Mouse (Mus musculus) bone marrow macrophage, adult 2 months (primary cell): ENCODE measurements at regions not wholly inside any gene's neighbourhood (a gene's known extent, or its start where the extent isn't known, plus 50 kb on each side); places are given as distances from the start of the nearest gene placed in this dataset.

Source experiments
- CTCF ChIP-seq: IDR thresholded peaks from 2 replicates; pipeline ENCODE4 v1.5.1; 2012; ENCODE audit warnings: low read depth, mild to moderate bottlenecking, low read length, moderate library complexity
- POLR2A ChIP-seq: IDR thresholded peaks from 2 replicates; pipeline ENCODE4 v1.6.1; 2012; ENCODE audit warnings: mild to moderate bottlenecking, low read depth, low read length, borderline replicate concordance

DNA sequence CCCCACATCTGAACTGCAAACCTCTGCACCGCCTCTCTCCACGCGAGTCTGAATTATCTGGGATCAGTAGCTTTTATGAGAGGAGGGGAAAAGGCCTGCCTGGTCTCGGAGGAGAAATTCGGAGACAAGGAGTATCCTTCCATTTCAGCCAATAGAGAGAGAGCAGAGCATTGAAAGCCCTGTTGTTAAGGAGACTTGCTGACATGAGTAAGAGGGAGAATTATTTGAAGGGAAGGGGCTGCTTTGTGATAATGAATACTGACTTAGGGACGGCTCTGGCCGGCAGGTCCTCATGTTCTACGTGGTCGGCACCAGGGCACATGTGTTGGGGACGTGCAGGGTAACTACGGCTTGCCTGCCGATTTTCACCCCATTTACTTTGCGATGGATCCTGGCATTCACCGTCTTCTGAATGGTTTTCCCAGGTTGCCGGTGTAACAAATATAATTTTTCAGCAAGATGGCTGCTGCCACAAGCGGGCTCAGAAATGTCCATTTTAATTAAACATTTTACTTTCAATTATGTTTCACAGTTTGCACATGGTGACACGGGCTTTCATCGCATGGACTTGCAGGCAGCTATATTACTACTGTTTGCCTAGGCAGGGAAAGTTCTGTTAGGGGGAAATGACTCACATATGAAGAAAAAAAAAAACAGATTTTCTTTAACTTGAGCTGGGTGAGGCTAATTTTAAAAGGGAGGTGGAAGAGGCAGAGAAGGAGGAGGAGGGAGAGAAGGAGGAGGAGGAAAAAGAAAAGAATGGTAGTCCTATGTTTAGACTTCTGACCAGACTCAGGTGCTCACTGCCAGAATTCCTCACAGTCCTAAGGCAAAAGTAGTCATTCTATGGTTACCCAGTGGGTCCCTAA, 744.3 kb upstream of the Arrdc4 start:
- TF ChIP-seq CTCF (no peak), POLR2A (no peak)
